Comparison of ENCODE assay signal across 25 mouse cellular contexts in genomic region chr5:106623337-106623736, GRCm38 (mm10). TPM values are rescaled to one million over a fixed set of nuclear protein-coding genes. Genes with fewer than 3 reads are reported as not detected.
DNase-seq lines count a peak whose midpoint lies in the region; ATAC-seq lines count a peak whose summit lies in the region.
"Had no signal": no experiment of that assay in that cellular context is flagged by ENCODE, and none has a peak within 500 bp of the region (broad histone marks: within the 10 kb centered on the region; RNA-seq: fewer than 3 reads in every experiment).

No protein-coding gene starts in this region.

- WGBS in limb, embryonic 11.5 days: 91% methylated on average over 4 of the region's 4 CpGs
- 92% methylated on average over 4 of the region's 4 CpGs for WGBS in limb, embryonic 10.5 days

- peaks cover 3% of the 10 kb centered on the region; the same call in 1 of the 2 replicates for H3K36me3 ChIP-seq in limb, embryonic 11.5 days (ENCODE audit: control insufficient read depth, insufficient read depth, low read length)
- peaks cover 71% of the 10 kb centered on the region for H3K36me3 ChIP-seq in limb, embryonic 10.5 days

- H3K9ac ChIP-seq in limb, embryonic 11.5 days (ENCODE audit: low read length): no peak overlapping the region
- H3K9ac ChIP-seq: forebrain, embryonic 13.5 days; forebrain, postnatal 0 days; heart, embryonic 15.5 days; hindbrain, embryonic 13.5 days had no signal

- no peaks in the 10 kb centered on the region for H3K9me3 ChIP-seq in limb, embryonic 11.5 days (ENCODE audit: control insufficient read depth, low read length)
- H3K9me3 ChIP-seq in limb, embryonic 10.5 days (replicated peaks): no peaks in the 10 kb centered on the region
- H3K9me3 ChIP-seq: embryonic facial prominence, embryonic 10.5 days; forebrain, embryonic 13.5 days; heart, embryonic 15.5 days; hindbrain, embryonic 13.5 days had no signal

- no peaks in the 10 kb centered on the region for H3K4me1 ChIP-seq in limb, embryonic 11.5 days (ENCODE audit: control insufficient read depth, insufficient read depth, low read length)
- 0 out of 2 replicates have a peak, but pooled peaks cover 2% of the 10 kb centered on the region for H3K4me1 ChIP-seq in limb, embryonic 10.5 days
- H3K4me1 ChIP-seq: embryonic facial prominence, embryonic 10.5 days had no signal

- H3K4me2 ChIP-seq in limb, embryonic 11.5 days (ENCODE audit: low read depth, severe bottlenecking): no peak overlapping the region
- H3K4me2 ChIP-seq: forebrain, embryonic 13.5 days; heart, embryonic 15.5 days; hindbrain, embryonic 13.5 days had no signal

- DNase-seq in frontal cortex, postnatal 36 days (ENCODE audit: low spot score in 2 of 2): peak; percentile 15 to 22
- no peak for DNase-seq in frontal cortex, postnatal 10 days (ENCODE audit: low spot score in 2 of 2)
- peak; percentile 30 for DNase-seq in heart, adult 8-10 months (ENCODE audit: low spot score)
- no peak for DNase-seq in heart, postnatal 4 days
- DNase-seq in limb, embryonic 11.5 days (ENCODE audit: low spot score): peak; percentile 16
- DNase-seq in limb, embryonic 10.5 days (ENCODE audit: low spot score): no peak
- peak; percentile 16 for DNase-seq in telencephalon, adult 2 months (ENCODE audit: low read depth, low spot score)
- no peak for DNase-seq in spleen, postnatal 4 days (ENCODE audit: low spot score in 2 of 2)
- DNase-seq: adrenal gland, adult 2 months; cerebellum, postnatal 10 days; forebrain, postnatal 0 days; gastrocnemius, postnatal 36 days; kidney, adult 11 months had no signal

- ATAC-seq in limb, embryonic 11.5 days (ENCODE audit: insufficient number of reproducible peaks, low FRiP score, low TSS enrichment, low read depth): no peak
- ATAC-seq: forebrain, embryonic 13.5 days; forebrain, postnatal 0 days; hindbrain, postnatal 0 days had no signal

- H3K27ac ChIP-seq in limb, embryonic 11.5 days (replicated peaks; ENCODE audit: low read depth, low read length): no peak overlapping the region
- H3K27ac ChIP-seq in limb, embryonic 10.5 days: no peak overlapping the region
- H3K27ac ChIP-seq: embryonic facial prominence, embryonic 10.5 days; forebrain, embryonic 13.5 days; heart, adult 2 months; heart, embryonic 15.5 days; hindbrain, embryonic 13.5 days; hindbrain, postnatal 0 days had no signal

- no peak overlapping the region for H3K4me3 ChIP-seq in limb, embryonic 11.5 days (ENCODE audit: low read depth, low read length)
- no peak overlapping the region for H3K4me3 ChIP-seq in limb, embryonic 10.5 days
- H3K4me3 ChIP-seq: embryonic facial prominence, embryonic 10.5 days; forebrain, embryonic 13.5 days; heart, adult 2 months; heart, embryonic 15.5 days; hindbrain, embryonic 13.5 days had no signal

- H3K27me3 ChIP-seq in limb, embryonic 11.5 days (ENCODE audit: control insufficient read depth, insufficient read depth, low read length): no peaks in the 10 kb centered on the region
- H3K27me3 ChIP-seq in limb, embryonic 10.5 days (ENCODE audit: low read depth, poor library complexity, severe bottlenecking): no peaks in the 10 kb centered on the region
- H3K27me3 ChIP-seq: forebrain, embryonic 13.5 days; heart, embryonic 15.5 days; hindbrain, embryonic 13.5 days had no signal

RNA-seq across cellular contexts. Expression of gene Gm17304, which starts 14.4 kb away (rescaled TPM):
- not detected for total RNA-seq in heart, adult 8-10 months (2022)
- not detected for total RNA-seq in heart, postnatal 4 days (2021)
- not detected in 2 replicates for polyA plus RNA-seq in limb, embryonic 11.5 days (2014; fragmentation: Nextera tagmentation; extraction: Ambion mirVana)
- polyA plus RNA-seq in limb, embryonic 10.5 days (2016; fragmentation: Nextera tagmentation; extraction: Ambion mirVana): not detected in 2 replicates
- total RNA-seq: adrenal gland, adult 2 months; ES-E14; forebrain, postnatal 0 days; gastrocnemius, adult 8-10 months; gastrocnemius, postnatal 36 days; heart, adult 2 months; hematopoietic stem cell, adult 5-6 weeks; hindbrain, postnatal 0 days had no signal
- polyA plus RNA-seq: adrenal gland, adult 2 months; cerebellum, adult 2 months; embryonic facial prominence, embryonic 10.5 days; embryonic facial prominence, embryonic 14.5 days; forebrain, embryonic 13.5 days; forebrain, postnatal 0 days; heart, adult 2 months; heart, embryonic 15.5 days; hindbrain, embryonic 13.5 days; hindbrain, postnatal 0 days; intestine, embryonic 14.5 days had no signal

Comparison
In these comparisons a context has a peak if more than half of its experiments do, and no peak if none do; other contexts are left out.
1. DNase-seq: peak in frontal cortex, postnatal 36 days (2 of 2), heart, adult 8-10 months (single experiment), limb, embryonic 11.5 days (single experiment) and telencephalon, adult 2 months (single experiment); none in frontal cortex, postnatal 10 days (0 of 2), heart, postnatal 4 days (single experiment), limb, embryonic 10.5 days (single experiment) and spleen, postnatal 4 days (0 of 2).